Mouse (Mus musculus) CH12.LX (cell line): Measurements from ENCODE around the gene Agrp.

ENCODE experiments used
- CTCF ChIP-seq, 2 experiments: IDR thresholded peaks in 1 of 2; conservative IDR thresholded peaks in 1 of 2; 2 replicates each; pipeline ENCODE4 v1.5.1; 2011 to 2012; ENCODE audit warnings: low read depth in 2 of 2, low read length in 2 of 2, improper control_type of control experiment in 1 of 2, inconsistent platforms in 1 of 2, mild to moderate bottlenecking in 1 of 2, moderate library complexity in 1 of 2
- MAX ChIP-seq: IDR thresholded peaks from 2 replicates; pipeline ENCODE4 v1.6.1; 2011; ENCODE audit warnings: low read length, improper control_type of control experiment
- POLR2A ChIP-seq: IDR thresholded peaks from 2 replicates; pipeline ENCODE4 v1.6.1; 2011; ENCODE audit warnings: low read depth, mild to moderate bottlenecking, improper control_type of control experiment, low read length

DNA sequence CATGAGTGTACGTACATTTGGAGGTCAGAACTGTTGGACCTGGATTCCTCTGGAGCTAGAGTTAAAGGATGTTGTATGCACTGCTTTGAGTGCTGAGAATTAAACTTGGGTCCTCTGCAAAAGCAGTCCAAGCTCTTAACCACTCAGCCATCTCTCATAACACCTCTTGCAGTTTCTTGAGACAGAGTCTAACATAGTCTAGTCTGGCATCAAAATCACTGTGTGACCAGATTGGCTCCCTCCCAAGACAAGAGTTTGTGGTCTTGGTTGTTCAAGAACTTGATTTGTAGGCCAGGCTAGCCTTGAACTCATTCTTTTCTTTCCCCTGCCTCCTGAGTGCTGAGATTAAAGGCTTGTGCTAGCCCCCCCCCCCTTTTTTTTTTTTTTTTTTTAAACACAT, 11.7 kb upstream of the Agrp start:
- TF ChIP-seq CTCF (conservative IDR thresholded peaks at IDR 0.05 in 1 of 2, IDR thresholded peaks at IDR 0.05 in 1 of 2; ENCODE audit: low read depth in 2 of 2, low read length in 2 of 2) (no peak), POLR2A (no peak), MAX (no peak)
